Mouse (Mus musculus) embryonic facial prominence, embryonic 11.5 days (tissue): Measurements from ENCODE around the gene Man2a2. TPM values are rescaled to one million over a fixed set of nuclear protein-coding genes. Genes with fewer than 3 reads are reported as not detected.

Experiments used
- ATAC-seq: fragments of 200-750 bp; cut with Nextera tagmentation; replicated peaks from 2 replicates; pipeline ENCODE4 v1.8.0; 2017; ENCODE audit warnings: low read depth; ENCODE audit not compliant: insufficient number of reproducible peaks, low FRiP score, low TSS enrichment
- DNase-seq: peaks from one replicate; pipeline ENCODE4 v3.0.0-alpha.2; 2015; ENCODE audit warnings: low spot score
- H3K27ac ChIP-seq: fragments of 300-500 bp; sonication (generic); replicated peaks from 2 replicates; pipeline ENCODE4 v1.5.1; 2014; ENCODE audit warnings: mild to moderate bottlenecking, low read depth, low read length, control low read depth
- H3K27me3 ChIP-seq: fragments of 300-500 bp; sonication (generic); 2 replicates; pipeline ENCODE4 v1.6.1; 2014; ENCODE audit warnings: mild to moderate bottlenecking, low read length, moderate library complexity, mixed read lengths; ENCODE audit not compliant: control insufficient read depth, insufficient read depth
- H3K36me3 ChIP-seq: fragments of 300-500 bp; sonication (generic); replicated peaks from 2 replicates; pipeline ENCODE4 v1.6.1; 2014; ENCODE audit warnings: low read depth, mild to moderate bottlenecking, low read length, moderate library complexity, mixed read lengths; ENCODE audit not compliant: control insufficient read depth, insufficient read depth
- H3K4me1 ChIP-seq: fragments of 300-500 bp; sonication (generic); 2 replicates; pipeline ENCODE4 v1.6.1; 2014; ENCODE audit warnings: low read length, mixed read lengths; ENCODE audit not compliant: control insufficient read depth, insufficient read depth
- H3K4me2 ChIP-seq: fragments of 300-500 bp; sonication (generic); 2 replicates; pipeline ENCODE4 v1.6.1; 2014; ENCODE audit warnings: low read depth, mild to moderate bottlenecking, control low read depth, low read length, moderate library complexity
- H3K4me3 ChIP-seq: fragments of 300-500 bp; sonication (generic); 2 replicates; pipeline ENCODE4 v1.5.1; 2014; ENCODE audit warnings: low read depth, low read length, control low read depth
- H3K9ac ChIP-seq: fragments of 300-500 bp; sonication (generic); replicated peaks from 2 replicates; pipeline ENCODE4 v1.6.1; 2014; ENCODE audit warnings: mild to moderate bottlenecking, control low read depth, low read length
- H3K9me3 ChIP-seq: fragments of 300-500 bp; sonication (generic); replicated peaks from 2 replicates; pipeline ENCODE4 v1.6.1; 2016; ENCODE audit warnings: mild to moderate bottlenecking, low read length, inconsistent platforms, mixed read lengths; ENCODE audit not compliant: control insufficient read depth
- WGBS: fragments of 180-500 bp; shearing (Covaris S2); extraction: QIAGEN DNeasy Blood & Tissue Kit; methylation state at CpG from one replicate; pipeline ENCODE4 v1.1.7; 2014; 5-methylcytosine and 5-hydroxymethylcytosine counted together
- polyA plus RNA-seq: library from polyadenylated mRNA; unstranded; fragments of >200 nt; fragmentation: Nextera tagmentation; extraction: Ambion mirVana; gene quantifications from 2 replicates; pipeline ENCODE4 v1.2.1, GENCODE M21; 2014

Man2a2 gene
- polyA plus RNA-seq, 1 experiment from 2014 or later: 6.6 TPM

DNA sequence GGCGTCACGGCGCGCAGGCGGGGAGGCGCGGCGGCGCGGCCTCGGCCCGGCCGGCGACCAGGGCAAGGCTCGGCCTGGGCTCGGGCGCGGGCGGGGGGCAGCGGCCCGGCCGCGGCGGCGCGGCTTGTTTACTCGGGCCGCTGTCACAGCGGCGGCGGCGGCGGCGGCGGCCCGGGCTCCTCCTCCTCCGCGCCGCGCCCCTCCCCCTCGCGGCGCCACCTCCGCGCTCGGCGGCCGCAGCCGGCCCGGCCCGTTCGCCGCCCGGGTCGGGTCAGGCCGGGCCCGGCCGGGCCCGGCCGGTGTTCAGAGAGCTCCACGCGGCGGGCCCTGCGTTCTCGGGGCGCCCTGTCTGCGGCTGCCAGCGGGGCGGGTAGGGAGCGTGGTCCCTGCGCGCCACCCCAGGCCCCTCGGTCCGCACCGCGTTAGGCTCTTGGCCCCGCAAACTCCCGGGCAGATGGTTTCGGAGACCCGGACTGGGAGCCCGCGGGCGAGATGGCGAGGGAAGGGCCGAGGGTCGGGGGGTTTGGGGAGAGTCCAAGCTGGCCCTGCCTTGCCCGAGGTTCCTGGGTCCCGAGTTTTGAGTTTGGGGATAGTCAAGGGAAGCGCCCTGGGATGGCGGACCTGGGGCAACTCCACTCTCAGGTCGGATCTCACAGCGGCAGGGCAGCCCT lies 31.6 kb upstream of the Man2a2 start:
- DNase-seq: peak; percentile 78
- Histone ChIP-seq H3K4me2 (peak overlapping the region; percentile 94), H3K9me3 (no peaks in the 10 kb centered on the region), H3K27ac (peak overlapping the region; percentile 75), H3K9ac (peak overlapping the region; percentile 93), H3K36me3 (no peaks in the 10 kb centered on the region), H3K4me1 (peaks cover 6% of the 10 kb centered on the region; the same call in 1 of the 2 replicates), H3K27me3 (no peaks in the 10 kb centered on the region), H3K4me3 (peak overlapping the region; percentile 94)
- peak; percentile 31; the same call in 1 of the 2 replicates for ATAC-seq
- under 1% methylated on average over 36 of the region's 92 CpGs for WGBS

DNA sequence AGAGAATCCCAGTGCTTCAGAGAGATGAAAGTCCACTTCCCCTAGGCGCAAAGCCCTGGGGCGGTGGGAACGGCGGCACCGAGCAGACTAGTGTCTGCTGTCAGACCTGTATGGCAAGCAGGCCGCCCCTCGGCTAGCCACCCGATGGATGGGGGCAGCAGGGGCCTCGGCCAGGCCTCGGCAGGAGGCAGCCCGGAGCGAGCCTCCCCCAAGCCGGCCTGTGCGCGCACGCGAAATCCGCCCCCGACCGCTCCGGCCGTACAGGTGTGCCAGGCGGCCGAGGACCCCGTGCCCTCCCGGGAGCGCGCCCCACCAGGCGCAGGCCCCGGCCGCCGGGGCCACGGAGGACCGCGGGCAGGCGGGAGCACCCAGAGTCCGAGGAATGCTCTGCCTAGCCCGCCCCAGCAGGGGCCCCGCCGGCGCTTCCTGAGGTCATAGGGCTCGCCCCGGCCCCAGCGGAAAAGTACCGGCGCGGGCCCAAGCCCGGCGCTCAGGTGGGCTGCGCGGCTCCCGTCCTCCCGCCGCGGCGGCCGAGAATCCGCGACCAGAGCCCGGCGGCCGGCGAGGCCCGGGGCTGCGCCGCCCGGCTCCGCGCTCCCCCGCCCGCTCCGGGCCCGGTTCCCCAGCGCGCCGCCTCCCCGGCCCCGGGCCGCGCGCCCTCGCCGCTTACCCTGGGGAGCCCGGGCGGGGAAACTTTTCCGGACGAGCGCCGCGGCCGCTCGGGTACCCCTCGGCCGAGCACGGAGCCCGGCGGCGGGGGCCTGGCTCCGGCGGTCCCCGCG lies 30.9 kb upstream of the Man2a2 start:
- Histone ChIP-seq H3K27me3 (no peaks in the 10 kb centered on the region), H3K27ac (peak overlapping the region; percentile 75; the same call in 1 of the 2 replicates), H3K4me2 (peak overlapping the region; percentile 94), H3K4me3 (peak overlapping the region; percentile 94), H3K36me3 (no peaks in the 10 kb centered on the region; the same call in 1 of the 2 replicates), H3K4me1 (peaks cover 6% of the 10 kb centered on the region; the same call in 1 of the 2 replicates), H3K9ac (peak overlapping the region; percentile 93), H3K9me3 (no peaks in the 10 kb centered on the region)
- DNase-seq: peak; percentile 46
- WGBS: under 1% methylated on average over 72 of the region's 102 CpGs
- peak; percentile 27 for ATAC-seq

DNA sequence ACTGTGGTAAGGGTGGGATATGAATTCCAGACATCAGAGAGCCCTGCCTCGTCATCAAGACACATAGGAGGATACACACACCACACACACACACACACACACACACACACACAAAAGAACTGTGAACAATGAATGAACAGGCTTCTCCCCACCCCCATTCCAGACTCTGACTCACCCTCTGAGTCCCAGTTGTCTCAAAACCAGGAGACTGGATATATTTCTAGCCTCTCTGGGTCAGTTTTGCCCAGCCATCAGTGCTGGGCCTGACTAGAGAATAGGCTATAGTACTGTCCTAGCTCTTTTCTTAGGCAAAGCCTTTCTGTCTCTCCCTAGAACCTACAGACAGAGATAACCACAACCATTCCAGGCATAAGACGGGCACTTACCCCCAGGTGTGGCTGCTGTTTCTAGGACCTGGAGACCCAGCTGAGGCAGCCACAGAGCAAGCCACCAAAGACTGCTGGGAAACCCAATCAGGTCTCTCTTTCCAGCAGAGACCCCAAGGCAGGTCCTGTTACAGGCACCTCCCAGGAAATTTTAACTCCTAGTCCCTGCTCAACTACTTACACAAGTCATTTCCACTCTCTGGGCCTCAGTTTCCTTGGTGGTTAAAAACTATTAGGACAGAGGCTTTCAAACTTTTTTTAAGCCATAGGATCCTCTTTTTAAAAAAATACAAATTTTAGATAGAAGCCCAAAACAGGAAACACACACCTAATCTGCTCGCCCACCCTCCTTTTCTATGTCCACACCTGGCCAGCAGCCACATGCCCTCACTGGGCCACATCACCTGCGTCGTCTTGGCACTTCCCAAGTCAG lies 30.1 kb upstream of the Man2a2 start:
- Histone ChIP-seq H3K9me3 (no peaks in the 10 kb centered on the region), H3K27ac (peak overlapping the region; percentile 75; the same call in 1 of the 2 replicates), H3K27me3 (no peaks in the 10 kb centered on the region), H3K9ac (peak overlapping the region; percentile 93), H3K36me3 (peaks cover 3% of the 10 kb centered on the region; the same call in 1 of the 2 replicates), H3K4me2 (peak overlapping the region; percentile 94), H3K4me1 (peaks cover 6% of the 10 kb centered on the region; the same call in 1 of the 2 replicates), H3K4me3 (peak overlapping the region; percentile 94)
- ATAC-seq: no peak
- WGBS: 22% methylated on average over 5 of the region's 5 CpGs
- DNase-seq: peak; percentile 23

DNA sequence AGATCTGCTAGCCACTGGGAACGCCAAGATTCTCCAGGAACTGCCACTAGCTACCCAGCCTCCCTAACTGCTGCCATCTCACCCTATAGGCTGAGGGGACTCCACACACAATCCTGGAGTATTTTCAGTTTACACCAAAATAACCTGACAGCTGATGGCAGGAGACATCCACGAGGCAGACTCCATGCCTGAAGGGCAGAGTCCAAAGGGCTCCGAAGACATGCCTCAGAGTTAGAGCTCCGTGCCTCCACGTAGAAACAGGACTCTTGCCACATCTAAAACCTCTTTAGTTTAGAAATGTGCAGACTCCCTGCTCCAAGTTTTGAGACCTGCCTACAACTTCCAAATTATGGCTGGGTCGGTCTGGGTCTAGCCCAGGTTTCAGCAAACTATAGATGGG lies 29.4 kb upstream of the Man2a2 start:
- ATAC-seq (no peak), DNase-seq (no peak)
- Histone ChIP-seq H3K4me3 (no peak overlapping the region), H3K4me1 (peaks cover 6% of the 10 kb centered on the region; the same call in 1 of the 2 replicates), H3K27me3 (no peaks in the 10 kb centered on the region), H3K9me3 (no peaks in the 10 kb centered on the region), H3K27ac (no peak overlapping the region), H3K9ac (no peak overlapping the region), H3K4me2 (no peak overlapping the region), H3K36me3 (peaks cover 3% of the 10 kb centered on the region; the same call in 1 of the 2 replicates)
- 74% methylated on average over 6 of the region's 6 CpGs for WGBS

DNA sequence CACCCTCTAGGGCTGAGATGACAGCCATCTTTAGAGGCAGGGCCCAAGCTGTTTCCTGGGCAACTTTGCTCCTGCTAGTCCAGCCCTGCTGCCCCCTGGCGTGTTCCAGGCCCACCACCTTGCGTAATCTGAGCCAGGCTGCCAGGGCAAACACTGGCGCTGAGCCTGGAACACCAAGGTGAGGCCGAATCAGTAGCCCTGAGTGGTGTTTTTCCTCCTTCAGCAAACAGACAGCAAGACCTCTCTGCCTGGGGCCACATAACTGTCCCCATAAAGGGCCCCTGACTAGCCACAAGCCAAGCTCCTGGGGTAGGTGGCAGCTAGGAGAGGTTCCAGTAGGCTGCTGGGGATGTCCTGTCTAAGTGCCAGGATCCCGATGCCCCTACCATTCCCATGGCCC lies 28.9 kb upstream of the Man2a2 start:
- Histone ChIP-seq H3K9me3 (no peaks in the 10 kb centered on the region), H3K27me3 (no peaks in the 10 kb centered on the region), H3K4me3 (no peak overlapping the region), H3K4me1 (peaks cover 6% of the 10 kb centered on the region; the same call in 1 of the 2 replicates), H3K27ac (no peak overlapping the region), H3K4me2 (no peak overlapping the region), H3K36me3 (peaks cover 3% of the 10 kb centered on the region; the same call in 1 of the 2 replicates), H3K9ac (peak overlapping the region; percentile 18; the same call in 1 of the 2 replicates)
- 43% methylated on average over 5 of the region's 5 CpGs for WGBS
- no peak for DNase-seq
- no peak for ATAC-seq

DNA sequence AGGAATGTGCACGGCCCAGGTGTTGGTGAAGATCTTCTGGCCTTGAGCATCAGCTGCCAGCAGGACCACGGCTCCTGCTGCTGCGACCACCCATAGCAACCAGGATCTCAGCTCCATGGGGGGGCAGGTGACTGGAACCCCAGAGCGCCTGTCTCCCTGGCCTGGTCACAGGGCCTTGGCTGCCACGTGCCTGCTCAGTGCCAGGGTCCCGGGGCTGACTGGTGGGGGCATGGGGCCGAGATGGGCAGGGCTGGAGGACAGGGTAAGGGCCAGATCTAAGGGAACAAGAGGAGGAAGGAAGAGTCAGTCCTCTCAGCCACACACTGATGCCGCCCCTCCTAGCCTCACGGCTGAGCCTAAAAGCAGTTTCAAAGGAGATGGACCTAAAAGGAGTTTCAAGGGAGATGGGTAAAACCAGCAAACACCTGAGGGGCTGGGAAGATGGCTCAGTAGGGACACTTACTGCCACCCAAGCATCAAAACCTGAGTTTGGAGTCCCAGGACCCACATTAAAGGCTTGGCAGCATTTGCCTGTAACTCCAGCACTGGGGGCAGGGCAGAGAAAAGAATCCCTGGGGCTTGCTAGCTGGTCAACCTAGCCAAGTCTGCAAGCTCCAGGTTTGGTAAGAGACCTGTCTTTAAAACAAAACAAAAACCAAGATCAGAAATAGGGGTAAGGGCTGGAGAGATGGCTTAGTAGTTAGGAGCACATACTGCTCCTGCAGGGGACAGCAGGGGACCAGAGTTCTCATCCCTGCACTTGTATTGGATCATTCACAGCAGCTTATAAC lies 27.7 kb upstream of the Man2a2 start:
- Histone ChIP-seq H3K4me3 (no peak overlapping the region), H3K27me3 (no peaks in the 10 kb centered on the region), H3K9ac (no peak overlapping the region), H3K9me3 (no peaks in the 10 kb centered on the region), H3K4me1 (peaks cover 6% of the 10 kb centered on the region; the same call in 1 of the 2 replicates), H3K36me3 (peaks cover 3% of the 10 kb centered on the region; the same call in 1 of the 2 replicates), H3K4me2 (no peak overlapping the region), H3K27ac (no peak overlapping the region)
- DNase-seq (no peak), ATAC-seq (no peak)
- 81% methylated on average over 9 of the region's 9 CpGs for WGBS

DNA sequence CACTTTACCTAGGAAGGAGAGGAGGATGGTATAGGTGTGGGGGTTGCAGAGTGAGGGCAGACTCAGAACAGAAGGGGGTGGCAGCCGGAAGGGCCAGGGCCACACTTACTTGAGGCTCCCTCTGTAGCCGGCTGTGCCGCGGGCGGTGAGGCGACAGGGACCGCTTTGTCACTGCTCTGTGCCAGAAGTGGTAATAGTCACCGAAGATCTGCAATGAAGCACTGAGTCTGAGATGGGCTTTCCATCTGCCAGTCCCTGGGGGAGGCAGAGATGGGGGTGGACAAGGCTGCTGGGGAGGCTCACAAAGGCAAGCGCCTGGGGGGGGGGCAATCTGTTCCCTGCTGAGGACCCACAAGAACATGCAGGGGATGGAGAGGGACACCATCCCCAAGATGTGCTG lies 26.8 kb upstream of the Man2a2 start:
- DNase-seq: no peak
- ATAC-seq: no peak
- no peak overlapping the region for H3K9ac ChIP-seq
- H3K9me3 ChIP-seq: no peaks in the 10 kb centered on the region
- H3K4me3 ChIP-seq: no peak overlapping the region
- no peaks in the 10 kb centered on the region for H3K27me3 ChIP-seq
- no peak overlapping the region for H3K4me2 ChIP-seq
- H3K4me1 ChIP-seq: peaks cover 6% of the 10 kb centered on the region; the same call in 1 of the 2 replicates
- 84% methylated on average over 9 of the region's 9 CpGs for WGBS
- H3K36me3 ChIP-seq: peaks cover 6% of the 10 kb centered on the region; the same call in 1 of the 2 replicates
- no peak overlapping the region for H3K27ac ChIP-seq
